22 mouse cellular contexts compared by ENCODE assay signal in genomic region chr3:146719696-146720095, GRCm38 (mm10). TPM values are rescaled to one million over a fixed set of nuclear protein-coding genes. Genes with fewer than 3 reads are reported as not detected.
"Had no signal": no experiment of that assay in that cellular context is flagged by ENCODE, and none has a peak within 500 bp of the region (broad histone marks: within the 10 kb centered on the region; RNA-seq: fewer than 3 reads in every experiment).

No protein-coding gene starts in this region.

- DNase-seq: kidney, adult 8-10 months; kidney, postnatal 10 days; kidney, postnatal 36 days; layer of hippocampus, postnatal 36 days; liver, postnatal 0 days; lung, embryonic 14.5 days; retina, postnatal 1 day; thymus, adult 18-20 months; thymus, postnatal 36 days had no signal

- H3K27me3 ChIP-seq: kidney, embryonic 15.5 days; limb, embryonic 12.5 days; limb, embryonic 15.5 days; midbrain, embryonic 13.5 days; neural tube, embryonic 13.5 days had no signal

- H3K27ac ChIP-seq: kidney, embryonic 15.5 days; limb, embryonic 12.5 days; limb, embryonic 15.5 days; liver, embryonic 14.5 days; macrophage; midbrain, embryonic 13.5 days; neural tube, embryonic 13.5 days had no signal

- ATAC-seq: liver, postnatal 0 days; lung, postnatal 0 days; midbrain, embryonic 13.5 days; midbrain, embryonic 16.5 days had no signal

- H3K4me1 ChIP-seq: kidney, embryonic 15.5 days; limb, embryonic 12.5 days; limb, embryonic 15.5 days; midbrain, embryonic 13.5 days; neural tube, embryonic 13.5 days had no signal

- H3K4me3 ChIP-seq: kidney, embryonic 15.5 days; limb, embryonic 12.5 days; limb, embryonic 15.5 days; midbrain, embryonic 13.5 days; myocyte; neural tube, embryonic 13.5 days had no signal

RNA-seq across cellular contexts. Expression of gene Samd13, which starts 34.3 kb away (rescaled TPM):
- total RNA-seq: layer of hippocampus, postnatal 36 days; neutrophil, adult 5-6 weeks had no signal
- polyA plus RNA-seq: liver, postnatal 0 days; macrophage; myocyte; small intestine, adult 2 months; testis, adult 2 months had no signal
